Mouse (Mus musculus): ENCODE results near the gene Plpp1. TPM values are rescaled to one million over a fixed set of nuclear protein-coding genes. Genes with fewer than 3 reads are reported as not detected.

Gene Plpp1
- polyA plus RNA-seq, 1 experiment from 2014 or later = 38.0 TPM

GRCm38 (mm10) chr13:112761787-112762186 lies 38.8 kb upstream of the Plpp1 start:
- Histone ChIP-seq H3K27me3 (no peaks in the 10 kb centered on the region), H3K4me3 (no peak overlapping the region), H3K4me1 (no peaks in the 10 kb centered on the region), H3K4me2 (replicated peaks) (no peak overlapping the region), H3K9ac (replicated peaks) (no peak overlapping the region), H3K27ac (replicated peaks) (no peak overlapping the region), H3K36me3 (no peaks in the 10 kb centered on the region), H3K9me3 (no peaks in the 10 kb centered on the region)
- 69% methylated on average over 1 of the region's 1 CpGs for whole genome bisulfite sequencing
- ATAC-seq (replicated peaks) = no peak

GRCm38 (mm10) chr13:112762548-112762947 lies 38.0 kb upstream of the Plpp1 start:
- Histone ChIP-seq H3K4me2 (replicated peaks) (no peak overlapping the region), H3K36me3 (no peaks in the 10 kb centered on the region), H3K9ac (replicated peaks) (no peak overlapping the region), H3K9me3 (0 out of 2 replicates have a peak, but pooled peaks cover 6% of the 10 kb centered on the region), H3K4me1 (no peaks in the 10 kb centered on the region), H3K27me3 (no peaks in the 10 kb centered on the region), H3K27ac (replicated peaks) (no peak overlapping the region), H3K4me3 (no peak overlapping the region)
- ATAC-seq (replicated peaks) = no peak
- WGBS = 95% methylated on average over 4 of the region's 4 CpGs

DNA sequence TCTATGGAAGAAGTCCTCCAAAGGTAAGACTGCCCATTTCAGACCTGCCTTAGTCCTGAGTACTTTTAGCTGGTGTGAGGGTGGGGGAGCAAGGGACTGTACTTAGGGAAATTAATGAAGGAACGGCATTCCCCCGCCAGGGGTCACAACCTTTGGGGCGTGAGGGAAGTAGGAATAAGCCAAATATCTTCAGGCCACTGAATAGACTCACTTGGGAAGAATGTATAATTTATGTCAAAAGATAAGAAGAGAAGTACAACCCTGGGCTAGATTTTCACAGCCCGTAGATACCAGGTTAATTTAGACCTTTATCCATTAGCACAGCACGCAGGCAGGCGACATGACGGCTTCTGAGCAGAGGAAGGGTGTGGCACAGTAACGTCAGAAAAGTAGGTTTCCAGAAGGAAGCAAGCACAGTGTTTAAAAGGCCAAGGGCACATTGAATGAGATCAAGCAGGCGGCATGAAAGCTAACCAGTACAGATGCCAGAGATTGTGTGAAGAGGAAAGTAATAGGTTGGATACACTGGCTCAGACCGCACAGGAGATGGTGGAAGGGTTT lies 37.0 kb upstream of the Plpp1 start:
- Histone ChIP-seq H3K4me3 (no peak overlapping the region), H3K4me1 (no peaks in the 10 kb centered on the region), H3K9me3 (0 out of 2 replicates have a peak, but pooled peaks cover 7% of the 10 kb centered on the region), H3K9ac (replicated peaks) (no peak overlapping the region), H3K36me3 (no peaks in the 10 kb centered on the region), H3K27ac (replicated peaks) (no peak overlapping the region), H3K4me2 (replicated peaks) (no peak overlapping the region), H3K27me3 (no peaks in the 10 kb centered on the region)
- ATAC-seq (replicated peaks) = no peak
- 87% methylated on average over 10 of the region's 10 CpGs for WGBS

- H3K4me3 ChIP-seq = no peak overlapping the region
- H3K9me3 ChIP-seq = 0 out of 2 replicates have a peak, but pooled peaks cover 7% of the 10 kb centered on the region
- H3K27ac ChIP-seq (replicated peaks) = no peak overlapping the region
- ATAC-seq (replicated peaks) = no peak
- WGBS = 83% methylated on average over 5 of the region's 5 CpGs
- H3K4me1 ChIP-seq = no peaks in the 10 kb centered on the region
- H3K27me3 ChIP-seq = no peaks in the 10 kb centered on the region
- no peak overlapping the region for H3K9ac ChIP-seq (replicated peaks)
- H3K4me2 ChIP-seq (replicated peaks) = no peak overlapping the region
- no peaks in the 10 kb centered on the region for H3K36me3 ChIP-seq
These were observed 36.0 kb upstream of the Plpp1 start for GRCm38 (mm10) chr13:112764556-112764955.

- H3K27me3 ChIP-seq = no peaks in the 10 kb centered on the region
- no peak overlapping the region for H3K27ac ChIP-seq (replicated peaks)
- 0 out of 2 replicates have a peak, but pooled peaks cover 7% of the 10 kb centered on the region for H3K9me3 ChIP-seq
- no peak for ATAC-seq (replicated peaks)
- 91% methylated on average over 3 of the region's 3 CpGs for WGBS
- H3K4me2 ChIP-seq (replicated peaks) = no peak overlapping the region
- H3K4me1 ChIP-seq = no peaks in the 10 kb centered on the region
- H3K4me3 ChIP-seq = no peak overlapping the region
- no peaks in the 10 kb centered on the region for H3K36me3 ChIP-seq
- no peak overlapping the region for H3K9ac ChIP-seq (replicated peaks)
These were observed 34.9 kb upstream of the Plpp1 start for GRCm38 (mm10) chr13:112765654-112766053.

GRCm38 (mm10) chr13:112770528-112771328 lies 29.9 kb upstream of the Plpp1 start:
- no peak for ATAC-seq (replicated peaks)
- H3K9ac ChIP-seq (replicated peaks) = no peak overlapping the region
- no peak overlapping the region for H3K4me3 ChIP-seq
- H3K4me2 ChIP-seq (replicated peaks) = no peak overlapping the region
- no peaks in the 10 kb centered on the region for H3K36me3 ChIP-seq
- H3K9me3 ChIP-seq = 0 out of 2 replicates have a peak, but pooled peaks cover 7% of the 10 kb centered on the region
- H3K27me3 ChIP-seq = no peaks in the 10 kb centered on the region
- H3K4me1 ChIP-seq = no peaks in the 10 kb centered on the region
- no peak overlapping the region for H3K27ac ChIP-seq (replicated peaks)
- WGBS = 32% methylated on average over 11 of the region's 11 CpGs

DNA sequence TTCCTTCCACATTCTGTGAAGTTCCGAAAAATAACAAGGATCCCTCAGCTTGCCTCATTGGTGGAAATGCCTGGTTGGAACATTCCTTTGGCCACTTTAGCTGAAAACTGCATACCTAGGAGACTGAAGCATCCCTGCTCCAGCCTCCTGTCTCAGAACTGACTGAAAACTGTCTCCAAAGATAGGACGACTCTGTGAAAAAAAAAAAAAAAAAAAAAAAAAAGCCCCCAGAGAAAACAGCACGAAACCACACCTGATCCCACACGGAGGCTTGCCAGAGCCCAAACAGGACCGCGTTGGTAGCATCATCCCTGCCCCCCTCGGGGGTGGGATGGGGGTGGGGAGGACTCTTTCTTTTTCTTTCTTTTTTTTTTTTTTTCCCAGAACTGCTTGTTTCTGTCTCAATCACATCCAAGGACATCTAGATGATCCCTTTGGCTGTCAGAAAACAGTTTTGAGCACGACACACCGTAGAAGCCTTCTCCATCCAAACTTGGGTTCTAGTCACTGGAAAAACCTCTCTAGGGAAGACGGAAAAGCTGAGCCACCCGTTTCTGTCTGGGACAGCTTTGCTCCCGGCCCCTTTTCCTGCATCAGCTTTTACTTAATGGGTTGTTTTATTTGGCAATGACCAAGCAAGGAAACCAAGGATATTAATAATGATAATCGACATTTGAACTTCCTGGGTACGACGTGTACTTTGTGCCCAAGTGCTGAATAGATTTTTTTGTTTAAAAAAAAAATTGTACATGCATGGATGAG lies 29.0 kb upstream of the Plpp1 start:
- Histone ChIP-seq H3K4me3 (no peak overlapping the region), H3K27me3 (no peaks in the 10 kb centered on the region), H3K9me3 (0 out of 2 replicates have a peak, but pooled peaks cover 7% of the 10 kb centered on the region), H3K9ac (replicated peaks) (no peak overlapping the region), H3K36me3 (no peaks in the 10 kb centered on the region), H3K4me2 (replicated peaks) (no peak overlapping the region), H3K4me1 (no peaks in the 10 kb centered on the region), H3K27ac (replicated peaks) (no peak overlapping the region)
- WGBS = 51% methylated on average over 15 of the region's 15 CpGs
- ATAC-seq (replicated peaks) = no peak

DNA sequence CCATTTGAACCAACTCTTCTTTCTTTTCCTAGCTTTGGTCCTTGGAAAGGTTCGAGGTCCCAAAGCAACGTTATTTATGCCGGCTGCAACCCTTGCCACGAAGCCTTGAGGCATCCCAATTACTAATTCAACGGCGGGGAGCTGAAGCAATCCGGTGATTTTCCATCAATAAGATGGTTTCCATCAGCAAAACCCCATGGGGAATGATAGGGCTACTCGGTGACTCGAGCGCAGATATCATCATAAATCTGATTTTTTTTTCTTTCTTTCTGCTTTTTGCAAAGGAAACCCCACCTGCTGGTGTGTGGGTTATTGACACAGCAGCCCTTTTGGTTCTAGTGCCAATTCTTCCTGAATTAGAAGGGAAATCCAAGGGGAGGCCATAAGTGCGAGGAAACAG lies 28.3 kb upstream of the Plpp1 start:
- ATAC-seq (replicated peaks) = no peak
- Histone ChIP-seq H3K4me3 (no peak overlapping the region), H3K9me3 (0 out of 2 replicates have a peak, but pooled peaks cover 4% of the 10 kb centered on the region), H3K27me3 (no peaks in the 10 kb centered on the region), H3K4me2 (replicated peaks) (no peak overlapping the region), H3K9ac (replicated peaks) (no peak overlapping the region), H3K27ac (replicated peaks) (no peak overlapping the region), H3K4me1 (no peaks in the 10 kb centered on the region), H3K36me3 (no peaks in the 10 kb centered on the region)
- 76% methylated on average over 11 of the region's 11 CpGs for WGBS

DNA sequence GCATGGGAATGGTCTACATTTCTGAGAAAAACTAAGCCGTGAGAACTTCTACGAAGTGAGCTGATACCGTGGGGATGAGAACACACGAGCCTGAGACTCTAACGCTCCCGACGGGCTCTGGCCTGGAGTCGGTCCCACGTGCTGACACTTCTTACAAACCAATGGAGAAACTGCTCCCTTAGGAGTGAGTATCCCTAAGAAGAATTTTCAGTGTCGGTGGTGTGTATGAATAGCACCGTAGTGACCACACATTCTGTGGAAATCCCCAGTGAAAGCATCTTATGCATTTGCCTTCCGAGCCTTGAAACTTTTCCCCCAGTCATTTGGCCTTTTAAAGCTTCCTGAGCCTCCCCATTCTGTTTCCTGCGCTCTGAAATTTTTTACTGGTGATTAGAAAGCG lies 27.7 kb upstream of the Plpp1 start:
- no peaks in the 10 kb centered on the region for H3K36me3 ChIP-seq
- no peaks in the 10 kb centered on the region for H3K9me3 ChIP-seq
- H3K4me2 ChIP-seq (replicated peaks) = no peak overlapping the region
- no peaks in the 10 kb centered on the region for H3K4me1 ChIP-seq
- H3K27ac ChIP-seq (replicated peaks) = no peak overlapping the region
- 81% methylated on average over 14 of the region's 14 CpGs for WGBS
- no peak for ATAC-seq (replicated peaks)
- no peaks in the 10 kb centered on the region for H3K27me3 ChIP-seq
- H3K9ac ChIP-seq (replicated peaks) = no peak overlapping the region
- H3K4me3 ChIP-seq = no peak overlapping the region

DNA sequence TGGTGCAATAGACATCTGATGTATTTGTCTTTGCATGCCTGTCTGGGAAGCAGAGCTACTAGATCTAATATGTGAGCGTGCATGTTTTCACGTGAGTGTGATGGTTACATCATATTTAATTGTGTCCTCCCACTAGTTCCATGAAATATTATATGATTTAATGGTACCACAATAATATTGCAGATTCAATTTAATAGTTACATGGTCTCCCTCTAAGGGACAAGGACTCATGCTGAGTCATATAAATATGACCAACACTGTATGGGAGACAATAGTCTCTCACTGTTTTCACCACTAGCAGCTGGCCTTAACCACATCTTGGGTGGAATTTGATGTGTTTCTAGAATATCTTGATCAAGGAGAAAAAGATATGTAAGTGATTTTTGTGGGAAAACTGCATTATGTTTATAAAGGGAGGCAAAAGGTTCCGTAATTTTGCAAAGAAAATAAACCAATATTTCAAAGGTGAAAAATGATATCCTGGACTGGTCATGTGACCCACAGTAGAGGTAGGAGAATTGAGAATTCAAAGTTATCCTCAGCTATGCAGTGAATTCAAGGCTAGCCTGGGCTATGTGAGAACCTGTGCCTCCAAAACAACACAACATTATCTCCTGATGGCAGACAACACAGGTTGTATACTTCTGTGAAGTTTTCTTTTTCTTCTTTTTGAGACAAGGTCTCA lies 26.5 kb upstream of the Plpp1 start:
- Histone ChIP-seq H3K36me3 (no peaks in the 10 kb centered on the region), H3K27me3 (no peaks in the 10 kb centered on the region), H3K9ac (replicated peaks) (no peak overlapping the region), H3K27ac (replicated peaks) (no peak overlapping the region), H3K4me3 (no peak overlapping the region), H3K9me3 (no peaks in the 10 kb centered on the region), H3K4me1 (no peaks in the 10 kb centered on the region), H3K4me2 (replicated peaks) (no peak overlapping the region)
- 93% methylated on average over 3 of the region's 3 CpGs for WGBS
- ATAC-seq (replicated peaks) = no peak

- Histone ChIP-seq H3K36me3 (no peaks in the 10 kb centered on the region), H3K27ac (replicated peaks) (no peak overlapping the region), H3K4me1 (no peaks in the 10 kb centered on the region), H3K9me3 (no peaks in the 10 kb centered on the region), H3K27me3 (no peaks in the 10 kb centered on the region), H3K4me2 (replicated peaks) (no peak overlapping the region), H3K4me3 (no peak overlapping the region), H3K9ac (replicated peaks) (no peak overlapping the region)
- ATAC-seq (replicated peaks) = no peak
- WGBS = 86% methylated on average over 10 of the region's 10 CpGs
These were observed 24.7 kb upstream of the Plpp1 start for GRCm38 (mm10) chr13:112775856-112776255.

- ATAC-seq (replicated peaks) = no peak
- no peaks in the 10 kb centered on the region for H3K36me3 ChIP-seq
- H3K9me3 ChIP-seq = no peaks in the 10 kb centered on the region
- no peak overlapping the region for H3K4me3 ChIP-seq
- no peak overlapping the region for H3K27ac ChIP-seq (replicated peaks)
- no peaks in the 10 kb centered on the region for H3K4me1 ChIP-seq
- H3K9ac ChIP-seq (replicated peaks) = no peak overlapping the region
- WGBS = 94% methylated on average over 5 of the region's 5 CpGs
- H3K27me3 ChIP-seq = no peaks in the 10 kb centered on the region
- H3K4me2 ChIP-seq (replicated peaks) = no peak overlapping the region
These were observed 22.2 kb upstream of the Plpp1 start for GRCm38 (mm10) chr13:112778407-112778806.

Data from forebrain, embryonic 15.5 days (tissue).